Mouse (Mus musculus): ENCODE data around the gene Acap1.

DNA sequence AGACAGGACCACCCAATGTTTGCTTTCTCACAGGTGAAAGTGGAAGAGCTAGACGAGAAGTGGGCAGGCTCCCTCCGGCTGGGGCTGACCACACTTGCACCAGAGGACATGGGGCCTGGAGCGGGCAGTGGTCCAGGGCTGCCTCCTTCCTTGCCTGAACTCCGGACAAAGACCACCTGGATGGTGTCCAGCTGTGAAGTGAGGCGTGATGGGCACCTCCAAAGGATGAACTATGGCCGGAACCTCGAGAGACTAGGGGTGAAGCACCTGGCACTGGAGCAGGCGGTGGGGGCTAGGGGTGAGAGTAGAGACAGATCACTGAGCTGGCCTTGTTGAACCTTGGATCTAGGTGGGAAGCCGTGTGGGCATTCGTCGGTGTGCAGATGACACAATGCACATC, 13.3 kb upstream of the Acap1 start:
- TF ChIP-seq POLR2A (IDR thresholded peaks at IDR 0.05; ENCODE audit: borderline replicate concordance, control insufficient read depth, low read depth, low read length) (no peak), CTCF (IDR thresholded peaks at IDR 0.05; ENCODE audit: control insufficient read depth, insufficient read depth, low read length) (no peak)

All from bone marrow, adult 2 months (tissue).